Mouse (Mus musculus) thymus, postnatal 10 days (tissue): ENCODE data around the gene Bbs9.

Experiments used
- DNase-seq, 2 experiments: peaks; one replicate each; pipeline ENCODE4 v3.0.0; 2021; ENCODE audit warnings: low spot score in 2 of 2

Gene Bbs9

DNA sequence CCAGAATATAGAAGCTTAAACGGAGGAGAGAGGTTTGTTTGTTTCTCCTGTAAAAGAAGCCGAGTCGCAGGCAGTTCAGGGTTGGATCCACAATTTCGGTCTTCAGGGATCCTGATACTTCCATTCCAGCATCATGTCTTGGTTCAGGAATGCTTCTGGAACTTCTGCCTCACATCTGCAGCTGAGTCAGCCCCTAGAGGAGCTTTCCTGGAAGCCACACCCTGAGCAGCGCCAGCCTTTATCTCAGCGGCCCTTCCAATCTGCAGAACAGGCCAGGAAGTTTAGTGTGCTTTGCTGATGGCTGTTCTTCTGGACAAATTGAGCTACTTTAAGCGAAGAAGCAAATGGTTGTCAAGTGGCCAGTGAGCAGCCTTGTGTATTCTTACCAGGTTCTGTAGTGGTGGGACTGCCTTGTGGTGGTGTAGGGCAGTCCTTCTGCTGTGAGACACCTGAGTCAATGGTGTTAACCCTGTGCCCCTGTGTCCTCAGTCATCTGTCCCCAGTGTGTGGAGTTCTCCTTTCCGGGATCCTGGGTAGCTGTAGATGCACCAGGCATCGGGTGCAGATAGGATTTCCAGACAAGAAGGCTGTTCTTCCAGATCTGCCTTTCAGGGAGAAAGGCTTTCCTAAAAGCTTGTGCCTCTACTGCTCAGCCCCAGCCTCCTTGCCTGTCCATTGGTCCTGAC, 157.4 kb downstream of the Bbs9 start:
- no peak for DNase-seq

DNA sequence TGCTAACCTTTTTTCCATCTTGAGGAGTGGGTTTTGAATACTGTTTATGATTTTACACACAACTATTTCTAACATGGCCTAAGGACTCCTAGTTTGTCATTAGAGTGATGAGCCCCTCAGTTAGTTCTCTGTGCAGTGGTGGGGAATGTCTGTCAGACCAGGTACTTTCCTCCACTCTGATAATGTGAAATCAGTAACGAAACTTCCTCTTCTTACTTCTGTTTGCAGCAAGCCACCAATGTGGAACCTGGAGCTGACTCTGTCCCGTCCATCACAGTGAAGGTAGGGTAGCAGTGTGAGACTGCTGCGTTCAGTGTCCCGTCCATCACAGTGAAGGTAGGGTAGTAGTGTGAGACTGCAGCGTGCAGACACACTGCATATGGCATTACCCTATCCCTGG, 163.0 kb downstream of the Bbs9 start:
- DNase-seq = no peak

DNA sequence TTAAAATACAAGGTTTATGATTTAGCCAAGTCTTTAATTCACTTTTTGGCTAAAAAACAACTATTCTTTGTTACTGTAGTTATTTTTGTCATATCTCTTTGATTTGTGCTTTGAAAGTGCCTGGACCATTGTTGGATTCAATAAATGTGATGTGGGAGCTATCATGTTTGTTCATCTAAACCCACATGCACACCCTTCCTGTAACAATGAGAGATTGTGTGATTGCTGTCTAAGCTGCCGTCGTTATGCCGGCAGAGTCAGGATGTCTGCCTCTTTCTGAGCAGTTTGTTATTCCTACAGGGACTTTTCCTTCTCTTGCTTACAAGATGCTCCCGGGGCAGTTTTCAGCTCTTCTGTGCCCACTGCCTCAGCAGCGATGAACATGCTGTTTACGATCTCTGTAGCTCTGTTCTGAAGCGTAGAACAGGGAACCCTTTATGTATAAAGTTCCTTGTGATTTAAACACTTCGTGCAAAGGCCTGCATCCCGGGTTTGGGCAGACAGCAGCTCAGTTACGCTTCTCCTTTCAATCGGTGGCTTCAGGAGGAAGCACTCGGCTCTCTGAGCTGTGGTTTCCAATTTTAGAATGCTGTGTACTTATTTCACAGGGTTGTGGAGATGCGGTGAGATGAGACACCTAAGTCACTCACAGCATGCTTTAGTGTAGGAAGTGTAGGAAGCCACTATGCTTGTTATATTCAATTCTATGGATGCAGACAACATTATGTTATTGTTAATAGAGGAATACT, 165.3 kb downstream of the Bbs9 start:
- no peak for DNase-seq

DNA sequence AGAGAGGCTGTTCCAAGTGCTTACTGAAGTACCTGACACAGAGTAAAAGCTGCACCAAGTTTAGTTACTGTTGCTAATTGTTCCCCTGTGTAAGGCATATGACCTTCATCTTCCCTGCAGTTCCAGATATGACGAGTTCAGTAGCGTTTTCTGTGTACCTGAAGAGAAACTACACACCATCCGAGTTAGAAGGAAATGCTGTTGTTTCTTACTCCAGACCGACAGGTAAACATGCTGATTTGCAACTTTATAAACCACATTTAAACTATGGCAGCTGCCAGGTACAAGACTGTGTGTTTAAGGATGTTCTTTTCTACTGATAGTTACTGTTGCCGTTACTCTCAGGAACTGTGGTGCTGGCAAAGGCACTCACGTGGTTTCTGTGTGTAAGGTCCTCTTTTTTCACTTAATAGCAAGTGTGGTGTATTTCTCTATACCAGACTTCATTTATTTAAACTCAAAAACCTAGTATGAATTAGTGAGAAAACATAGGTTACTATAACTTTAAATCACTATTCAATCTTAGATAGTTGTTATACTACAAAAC, 170.4 kb downstream of the Bbs9 start:
- DNase-seq = no peak

DNA sequence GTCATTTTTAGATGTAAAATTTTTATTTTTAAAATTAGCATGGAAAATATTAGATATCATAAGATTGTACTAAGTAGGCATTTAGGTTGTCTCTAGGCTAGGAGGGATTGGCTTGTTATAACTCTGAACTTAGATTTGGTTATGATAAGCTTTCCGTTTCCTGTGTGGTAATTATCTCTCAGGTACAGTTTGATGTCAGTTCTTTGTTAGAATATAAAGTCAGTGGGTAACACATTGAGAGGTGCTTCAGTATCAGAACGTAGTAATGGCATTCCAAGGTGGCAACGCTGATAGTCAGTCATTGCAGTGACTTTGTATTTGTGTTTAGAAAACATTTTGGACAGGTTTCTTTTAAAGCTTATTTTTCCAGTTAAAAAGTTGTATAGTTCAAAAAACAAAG, 170.9 kb downstream of the Bbs9 start:
- DNase-seq = no peak

DNA sequence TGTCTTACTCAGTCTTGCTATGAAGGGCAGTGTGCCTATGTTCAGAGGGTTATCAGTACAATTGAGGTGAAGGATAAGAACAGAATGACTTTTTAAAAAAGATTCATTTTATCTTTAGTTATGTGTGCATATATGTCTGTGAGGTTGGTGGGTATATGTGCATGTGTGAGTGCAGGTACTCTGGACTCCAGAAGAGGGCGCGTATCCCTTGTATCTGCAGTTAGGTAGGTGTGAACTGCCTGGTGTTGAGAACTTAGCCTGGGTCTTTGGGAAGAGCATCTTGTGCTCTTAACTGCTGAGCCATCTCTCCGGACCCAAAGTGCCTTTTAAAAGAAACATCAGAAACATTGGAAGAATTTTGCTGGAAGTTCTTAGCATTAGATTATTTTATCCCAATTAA, 172.6 kb downstream of the Bbs9 start:
- no peak for DNase-seq

DNA sequence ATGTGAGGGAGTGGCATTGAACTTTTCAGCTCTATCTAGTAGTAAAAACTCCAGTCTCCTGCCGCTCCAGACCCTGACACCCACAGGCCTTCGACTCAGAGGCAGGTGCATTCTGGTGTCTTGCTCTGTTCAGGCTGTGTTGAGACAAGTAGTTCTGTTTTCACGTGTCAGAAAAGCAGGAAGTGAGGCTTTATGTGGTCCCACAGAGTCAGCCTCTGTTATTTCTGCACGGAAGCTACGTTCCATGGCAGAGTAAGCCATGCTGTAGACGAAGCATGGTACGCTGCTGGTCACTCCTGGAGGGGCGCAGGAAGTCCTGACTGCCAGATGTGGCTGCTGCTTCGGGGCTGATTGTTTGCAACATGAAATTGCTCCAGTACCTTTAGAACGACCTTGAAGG, 174.1 kb downstream of the Bbs9 start:
- peak; percentile 16 to 25 for DNase-seq

DNA sequence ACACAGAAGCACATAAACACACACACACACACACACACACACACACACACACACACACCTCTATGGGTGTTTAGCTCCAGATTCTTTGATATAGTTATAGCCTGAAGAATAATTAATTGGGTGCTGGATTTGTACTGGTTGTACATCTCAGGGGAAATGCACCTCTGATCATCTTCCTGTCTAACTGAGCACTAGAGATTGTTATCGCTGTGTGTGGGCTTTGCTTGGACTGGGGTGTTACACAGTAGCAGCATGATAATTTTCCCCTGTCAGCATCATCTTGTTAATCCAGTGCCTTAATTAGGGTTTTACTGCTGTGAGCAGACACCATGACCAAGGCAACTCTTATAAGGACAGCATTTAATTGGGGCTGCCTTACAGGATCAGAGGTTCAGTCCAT, 175.3 kb downstream of the Bbs9 start:
- DNase-seq = no peak

DNA sequence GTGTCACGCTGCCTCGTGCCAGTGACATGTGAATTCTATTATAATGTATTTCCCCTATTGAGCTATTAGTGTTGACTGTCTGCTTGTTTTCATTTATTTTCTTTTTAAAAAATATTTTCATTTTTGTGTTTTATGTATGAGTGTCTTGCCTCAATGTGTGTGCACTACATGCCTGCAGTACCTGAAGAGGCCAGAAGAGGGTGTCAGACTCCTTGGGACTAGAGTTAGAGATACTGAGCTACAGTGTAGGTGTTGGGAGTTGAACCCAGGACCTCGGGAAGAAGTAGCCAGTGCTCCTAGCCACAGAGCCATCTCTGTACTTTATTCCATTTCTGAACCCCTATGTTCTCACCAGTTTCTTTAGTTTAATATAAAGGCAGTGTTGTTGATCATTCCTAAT, 176.1 kb downstream of the Bbs9 start:
- no peak for DNase-seq

DNA sequence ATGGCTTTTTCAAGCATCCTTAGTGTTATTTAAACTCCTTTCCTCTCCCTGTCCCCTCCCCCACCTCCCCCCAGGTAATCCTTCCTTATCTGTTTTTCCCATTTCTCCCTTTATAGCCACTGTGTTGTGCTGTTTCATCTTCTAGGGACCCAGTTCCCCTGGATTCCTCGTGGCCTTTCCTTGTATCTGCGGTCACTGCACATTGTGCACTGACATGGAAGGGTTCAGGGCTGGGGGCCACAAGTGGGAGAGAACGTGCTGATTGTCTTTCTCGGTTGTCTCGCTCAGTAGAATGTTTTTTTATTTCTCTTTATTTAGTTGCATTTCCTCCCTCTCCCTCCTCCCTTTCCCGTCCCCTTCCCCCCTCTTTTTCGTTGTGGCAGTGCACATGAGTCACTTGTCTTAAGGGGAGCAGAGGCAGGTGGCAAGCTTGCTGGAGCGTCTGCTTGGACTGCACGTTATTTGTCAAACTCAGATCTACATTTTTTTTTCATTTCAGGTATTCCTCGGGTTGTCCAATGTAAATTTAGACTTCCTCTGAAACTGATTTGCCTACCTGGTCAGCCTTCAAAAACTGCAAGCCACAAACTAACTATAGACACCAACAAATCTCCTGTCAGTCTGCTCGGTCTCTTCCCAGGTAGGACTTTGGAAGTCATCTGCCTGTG, 179.3 kb downstream of the Bbs9 start:
- no peak for DNase-seq

DNA sequence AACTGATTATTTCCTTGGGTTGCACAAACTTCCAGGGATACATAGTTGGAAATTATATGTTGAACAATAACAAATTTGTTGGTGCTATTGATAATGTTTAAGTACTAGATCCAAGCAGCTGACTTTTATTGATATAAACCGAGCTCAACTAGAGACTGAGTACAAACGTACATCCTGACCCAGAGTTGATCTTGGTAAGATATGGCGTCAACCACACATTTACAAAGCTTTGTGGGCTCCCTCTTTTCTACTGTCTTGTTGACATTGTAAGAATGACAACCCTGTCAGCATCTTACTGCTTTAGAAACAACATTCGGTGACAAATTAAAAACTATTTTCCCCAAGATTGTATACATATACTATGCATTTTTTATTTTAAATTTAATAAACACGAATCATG, 181.7 kb downstream of the Bbs9 start:
- no peak for DNase-seq

DNA sequence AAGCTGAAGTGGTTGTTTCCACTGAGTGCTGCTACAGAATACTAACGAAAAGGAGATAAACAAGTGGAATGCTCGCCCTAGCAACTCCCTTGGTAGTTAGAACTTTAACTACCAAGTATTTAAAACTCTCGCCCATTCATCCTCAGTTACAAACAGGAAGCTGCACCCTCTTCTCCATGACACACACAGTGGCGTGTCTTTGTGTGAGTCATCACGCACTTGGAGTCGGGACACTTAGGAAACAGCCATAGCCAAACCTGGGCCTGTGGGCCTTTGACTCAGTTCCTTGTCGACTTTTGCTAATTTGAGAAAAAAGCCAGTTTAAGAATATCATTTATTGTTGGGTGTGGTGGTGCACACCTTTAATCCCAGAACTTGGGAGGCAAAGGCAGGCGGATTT, 189.6 kb downstream of the Bbs9 start:
- DNase-seq = no peak

DNA sequence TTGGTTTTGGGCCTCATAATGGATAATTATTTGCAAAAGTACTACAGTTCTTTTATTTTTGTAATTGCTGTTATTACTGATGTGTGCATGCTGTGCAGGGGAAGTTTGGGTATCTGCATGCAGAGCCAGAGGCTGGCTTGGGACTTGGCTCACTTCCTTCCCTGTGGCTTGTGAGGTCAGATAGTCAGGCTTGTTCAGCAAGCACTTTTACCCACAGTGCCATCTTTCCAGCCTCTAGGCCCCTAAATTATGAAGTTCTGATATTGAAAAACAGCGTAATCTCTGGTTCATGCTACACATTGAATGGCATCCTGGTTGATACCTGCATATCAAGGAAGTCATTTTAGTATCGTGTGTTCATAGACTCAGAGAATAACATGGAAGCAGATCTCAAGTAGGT, 197.4 kb downstream of the Bbs9 start:
- no peak for DNase-seq

DNA sequence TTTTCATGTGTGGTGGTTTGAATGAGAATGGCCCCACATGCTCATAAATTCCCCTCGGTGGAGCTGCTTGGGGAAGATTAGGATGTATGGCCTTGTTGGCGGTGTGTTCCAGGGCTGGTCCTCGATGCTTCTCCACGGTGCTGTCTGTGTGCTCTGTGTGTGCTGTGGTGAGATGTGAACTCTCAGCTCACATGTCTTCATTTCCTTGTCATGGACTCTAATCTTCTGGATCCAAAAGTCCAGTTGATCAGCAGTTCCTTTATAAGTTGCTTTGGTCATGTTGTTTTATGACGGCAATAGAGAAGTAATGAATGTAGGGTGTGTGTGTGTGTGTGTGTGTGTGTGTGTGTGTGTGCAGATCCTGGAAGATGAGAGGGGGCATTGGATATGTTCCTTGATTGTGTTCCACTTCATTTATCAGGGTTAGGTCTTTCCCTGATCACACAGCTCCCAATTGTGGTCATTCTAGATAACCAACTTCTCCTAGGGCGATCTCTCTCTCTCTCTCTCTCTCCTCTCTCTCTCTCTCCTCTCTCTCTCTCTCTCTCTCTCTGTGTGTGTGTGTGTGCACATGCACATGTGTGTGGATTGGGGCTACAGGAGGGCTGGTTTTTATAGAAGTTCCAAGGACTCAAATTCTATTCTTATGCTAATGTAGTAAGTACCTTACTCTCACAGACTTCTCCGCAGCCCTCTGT, 201.8 kb downstream of the Bbs9 start:
- DNase-seq = no peak

DNA sequence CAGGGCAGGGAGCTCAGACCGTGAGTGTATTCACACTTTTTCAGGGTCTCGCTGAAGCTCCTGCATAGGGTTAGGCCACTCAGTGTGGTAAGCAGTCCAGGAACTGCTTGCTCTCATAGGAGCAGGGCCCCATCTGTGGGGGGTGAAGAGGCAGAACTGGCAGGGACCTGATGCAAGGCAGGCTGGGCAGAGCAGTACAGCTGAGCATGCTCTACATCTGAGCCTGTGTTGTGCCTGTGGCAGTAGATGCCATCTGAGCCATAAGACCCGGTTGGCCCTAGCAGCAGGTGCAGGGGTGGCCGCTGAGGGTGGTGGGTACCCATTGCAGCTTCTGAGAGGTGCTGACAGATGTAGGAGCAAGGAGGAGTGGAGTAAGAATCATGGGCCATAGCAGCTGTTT, 202.5 kb downstream of the Bbs9 start:
- no peak for DNase-seq

DNA sequence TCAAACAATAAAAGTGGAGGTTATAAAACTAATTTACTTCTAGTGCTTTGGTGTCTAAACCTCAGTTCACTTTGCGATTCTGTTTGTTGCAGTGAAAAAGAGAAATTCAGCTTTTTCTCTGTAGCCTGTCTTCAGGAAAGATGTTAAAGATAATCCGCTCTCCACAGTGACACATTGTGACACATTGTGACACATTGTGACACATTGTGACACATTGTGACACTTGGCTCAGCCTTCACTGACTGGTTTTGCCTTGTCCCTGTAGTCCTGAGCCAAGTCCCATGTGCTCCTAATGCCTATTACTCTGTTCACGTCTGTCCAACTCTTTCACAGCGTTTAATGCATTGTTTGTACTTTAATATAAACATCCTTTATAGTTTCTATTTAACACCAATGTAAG, 203.0 kb downstream of the Bbs9 start:
- DNase-seq = no peak

DNA sequence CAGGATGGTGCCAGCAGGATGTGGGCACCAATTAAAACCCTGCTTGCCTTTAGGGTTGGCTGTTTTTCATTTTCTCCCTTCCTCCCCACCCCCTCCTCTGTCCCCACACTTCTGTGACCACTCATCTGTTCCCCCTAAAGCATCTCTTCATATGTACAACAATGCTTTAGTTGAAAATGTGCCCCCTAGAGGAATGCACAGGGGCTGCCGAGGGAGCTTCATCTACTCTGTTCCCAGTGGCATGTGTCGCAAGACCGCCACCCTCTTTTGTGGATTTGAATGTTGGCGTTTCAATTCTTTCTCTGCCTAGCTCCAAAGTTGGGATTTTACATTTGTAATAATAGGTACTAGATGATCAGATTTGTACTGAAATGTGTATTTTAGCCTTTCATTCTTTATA, 204.0 kb downstream of the Bbs9 start:
- DNase-seq = no peak

DNA sequence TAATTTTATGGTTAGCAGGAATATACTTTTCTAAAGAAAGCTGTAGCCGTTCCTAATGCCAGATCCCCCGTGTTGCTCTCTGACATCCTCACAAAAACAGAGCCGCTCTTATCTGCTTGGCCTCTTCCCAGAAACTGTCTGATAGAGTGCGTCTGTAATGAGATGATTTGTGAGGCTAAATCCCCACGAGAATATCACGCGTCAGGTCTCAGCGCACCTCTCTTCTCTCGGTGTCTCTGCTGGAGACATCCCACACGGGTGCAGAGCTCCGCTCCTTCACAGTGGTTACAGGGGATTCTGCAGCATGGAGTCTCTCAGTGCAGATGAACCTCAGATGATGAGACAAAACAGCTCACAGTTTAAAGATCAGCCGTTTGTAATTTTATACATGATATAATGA, 204.5 kb downstream of the Bbs9 start:
- DNase-seq = no peak

DNA sequence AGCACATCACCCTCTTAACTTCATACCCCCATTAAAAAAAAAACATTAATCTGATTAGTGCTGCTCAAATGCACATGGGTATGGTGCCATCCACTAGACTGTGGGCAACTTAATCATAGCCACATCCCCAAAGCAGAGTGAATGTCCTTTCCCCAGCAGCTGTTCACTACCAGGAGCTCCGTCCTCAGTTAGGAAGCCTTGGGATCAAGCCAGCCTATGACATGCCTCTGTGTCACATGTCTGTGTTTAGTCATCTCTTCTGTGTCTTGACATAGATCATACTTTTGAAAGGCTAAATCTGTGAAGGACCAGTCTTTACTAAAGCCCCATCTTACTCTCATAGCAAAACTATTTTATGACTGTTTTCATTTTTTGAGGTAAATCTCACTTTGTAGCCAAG, 205.0 kb downstream of the Bbs9 start:
- no peak for DNase-seq

DNA sequence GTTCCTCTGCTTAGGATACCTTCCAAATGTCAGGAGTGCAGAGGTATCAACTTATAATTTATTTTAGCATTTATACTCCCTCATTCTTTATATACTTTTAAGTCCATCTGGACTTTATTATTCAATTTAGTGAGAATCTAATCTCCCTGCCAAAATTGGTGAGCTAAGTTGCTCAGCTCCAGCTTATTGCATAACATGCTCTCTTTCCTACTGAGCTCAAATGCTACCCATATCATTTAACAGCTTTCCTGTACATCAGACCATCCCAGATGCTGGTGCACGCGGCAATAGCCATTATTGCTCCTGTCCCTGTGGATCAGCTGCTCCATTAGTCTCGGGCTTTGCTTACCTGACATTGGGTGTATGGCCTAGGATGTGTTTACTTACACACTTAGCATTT, 208.3 kb downstream of the Bbs9 start:
- DNase-seq = no peak

DNA sequence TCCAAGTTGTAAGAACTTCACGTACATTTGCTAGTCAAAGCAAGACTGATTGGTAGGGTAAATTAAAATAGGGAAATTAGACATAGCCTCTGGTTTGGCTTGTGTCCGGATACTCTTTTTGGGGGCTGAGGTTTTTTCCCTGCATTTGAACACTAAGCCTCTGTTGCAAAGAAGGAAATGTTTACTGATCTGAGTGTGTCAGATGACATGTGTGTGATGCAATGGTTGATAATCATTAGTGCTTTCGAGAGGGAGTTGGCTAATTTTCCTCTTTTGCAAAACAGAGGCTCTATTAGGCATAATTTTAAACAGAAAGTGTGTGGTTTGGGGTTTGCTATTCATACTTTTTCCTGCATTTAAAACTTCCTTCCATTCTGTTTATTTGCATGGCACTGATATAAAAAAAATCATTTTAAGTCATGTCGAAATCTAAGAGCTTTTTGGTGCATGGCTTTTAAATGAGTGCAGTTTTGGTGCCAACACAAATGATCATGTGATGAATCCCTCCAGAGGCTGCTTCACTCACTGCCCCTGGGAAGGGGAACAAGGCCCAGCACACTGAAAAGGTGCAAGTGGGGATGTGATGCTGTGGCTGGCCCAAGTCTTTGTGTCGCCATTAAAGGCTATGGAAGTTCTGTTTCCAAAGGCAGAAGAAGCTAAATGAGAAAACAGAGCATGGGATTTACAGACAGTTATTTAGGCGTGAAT, 211.4 kb downstream of the Bbs9 start:
- DNase-seq = no peak

DNA sequence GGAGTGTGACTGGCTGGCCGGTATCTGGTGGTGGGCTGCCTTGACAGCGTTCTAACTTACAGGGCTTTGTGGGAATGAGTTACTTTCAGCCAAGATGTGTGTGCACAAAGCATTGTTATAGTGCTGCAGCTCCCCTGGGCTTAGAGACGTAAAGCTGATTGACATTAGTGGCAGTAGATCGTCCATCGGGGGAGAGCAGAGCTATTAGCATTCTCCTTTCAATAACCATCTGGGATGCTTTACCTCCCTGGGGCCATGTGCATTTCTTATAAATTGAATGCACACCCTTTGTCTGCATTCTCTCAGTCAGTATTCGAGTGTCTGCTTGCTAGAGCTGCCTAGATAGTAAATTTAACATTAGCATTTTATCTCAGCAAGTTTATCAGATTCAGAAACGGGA, 214.7 kb downstream of the Bbs9 start:
- DNase-seq = no peak
